Mouse (Mus musculus): ENCODE results near the gene Trub1.

DNA sequence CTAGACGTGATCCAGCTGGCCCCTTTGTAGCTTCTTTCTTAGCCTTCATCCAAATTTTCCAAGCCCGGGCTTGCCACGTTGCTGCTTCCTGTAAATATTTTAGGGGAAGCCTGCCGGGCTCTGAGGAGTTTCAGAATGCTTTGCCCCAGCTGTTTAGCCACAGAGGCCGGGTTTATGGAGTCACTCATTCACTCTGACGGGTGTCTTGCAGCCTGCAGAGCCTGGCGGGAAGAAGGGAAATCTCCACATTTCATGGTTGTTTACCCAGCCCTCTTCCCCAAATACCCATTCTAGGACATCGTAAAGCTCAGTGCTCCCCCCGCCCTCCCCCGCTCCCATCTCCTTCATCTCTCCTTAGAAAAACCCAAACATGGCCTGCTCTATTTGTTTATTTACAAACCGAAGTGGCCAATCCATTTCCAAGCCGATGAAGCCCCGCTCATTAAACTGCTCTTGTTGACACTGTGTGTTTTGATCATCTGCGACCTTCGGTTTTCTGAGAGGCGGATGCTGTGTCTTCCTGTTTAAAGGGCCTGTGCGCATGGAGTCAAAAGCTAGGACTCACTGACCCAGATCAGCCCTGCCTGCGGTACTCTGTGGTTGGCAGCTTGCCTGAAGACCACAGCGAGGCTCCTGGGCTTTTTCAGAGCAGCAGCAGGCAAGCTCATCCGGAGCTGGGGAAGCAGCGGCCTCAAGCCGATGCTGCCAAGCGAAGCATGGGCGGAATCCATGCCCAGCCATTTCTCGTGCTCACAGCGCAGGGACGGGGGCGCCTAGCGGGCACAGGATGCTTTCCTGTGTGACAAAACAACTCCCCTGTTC is 41.1 kb upstream of the Trub1 start:
- no peak for TF ChIP-seq GATA1 (IDR thresholded peaks at IDR 0.05; ENCODE audit: borderline replicate concordance, low read length)
- no peak for TF ChIP-seq FLI1 (IDR thresholded peaks at IDR 0.05; ENCODE audit: low read length)

Measured in megakaryocyte, embryonic 14.5 days (primary cell).